In genomic region chr7:117752302-117753185, GRCm38 (mm10) we compare ENCODE assay signal across 12 mouse cellular contexts.
A peak's percentile ranks its signal among the peaks of the same experiment; 100 is the strongest.
DNase-seq lines count a peak whose midpoint lies in the region; ATAC-seq lines count a peak whose summit lies in the region.
"Had no signal": no experiment of that assay in that cellular context is flagged by ENCODE, and none has a peak within 500 bp of the region (broad histone marks: within the 10 kb centered on the region; RNA-seq: fewer than 3 reads in every experiment).

No protein-coding gene starts in this region.

- H3K4me1 ChIP-seq in limb, embryonic 10.5 days, result peaks cover 15% of the 10 kb centered on the region
- no peaks in the 10 kb centered on the region for H3K4me1 ChIP-seq in hindbrain, embryonic 14.5 days (replicated peaks; ENCODE audit: control insufficient read depth, insufficient read depth, low read length)

- no peak overlapping the region for H3K4me2 ChIP-seq in hindbrain, embryonic 14.5 days (replicated peaks)
- H3K4me2 ChIP-seq: lung, embryonic 15.5 days had no signal

- no peaks in the 10 kb centered on the region for H3K9me3 ChIP-seq in limb, embryonic 10.5 days (replicated peaks)
- no peaks in the 10 kb centered on the region for H3K9me3 ChIP-seq in hindbrain, embryonic 14.5 days (ENCODE audit: control insufficient read depth, low read length)
- H3K9me3 ChIP-seq: lung, embryonic 15.5 days had no signal

- H3K4me3 ChIP-seq in limb, embryonic 10.5 days, result no peak overlapping the region
- H3K4me3 ChIP-seq in hindbrain, embryonic 14.5 days (replicated peaks; ENCODE audit: low read length), result no peak overlapping the region
- H3K4me3 ChIP-seq: lung, embryonic 15.5 days; myocyte had no signal

- H3K27ac ChIP-seq in limb, embryonic 10.5 days, result peak overlapping the region; percentile 56
- H3K27ac ChIP-seq in hindbrain, embryonic 14.5 days, result no peak overlapping the region
- H3K27ac ChIP-seq: lung, embryonic 15.5 days had no signal

- 52% methylated on average over 12 of the region's 12 CpGs for WGBS in limb, embryonic 10.5 days
- 74% methylated on average over 12 of the region's 12 CpGs for WGBS in hindbrain, embryonic 14.5 days

- H3K36me3 ChIP-seq in limb, embryonic 10.5 days, result no peaks in the 10 kb centered on the region
- H3K36me3 ChIP-seq in hindbrain, embryonic 14.5 days (replicated peaks; ENCODE audit: control insufficient read depth, insufficient read depth), result no peaks in the 10 kb centered on the region
- H3K36me3 ChIP-seq: lung, embryonic 15.5 days had no signal

- DNase-seq in adrenal gland, adult 8-10 months, result peak; percentile 33
- DNase-seq in adrenal gland, postnatal 4 days (ENCODE audit: low spot score in 2 of 2), result no peak
- DNase-seq in c-Kit-positive CD71-positive TER-119-positive erythroid progenitor cells, embryonic 14.5 days (ENCODE audit: low spot score), result peak; percentile 26
- DNase-seq in limb, embryonic 10.5 days (ENCODE audit: low spot score), result peak; percentile 30
- DNase-seq in hindbrain, embryonic 14.5 days (ENCODE audit: low spot score), result no peak
- no peak for DNase-seq in thymus, postnatal 25 days
- DNase-seq: kidney, postnatal 4 days; spleen, adult 18-20 months had no signal

- no peak overlapping the region for H3K9ac ChIP-seq in hindbrain, embryonic 14.5 days
- H3K9ac ChIP-seq: lung, embryonic 15.5 days had no signal

- no peaks in the 10 kb centered on the region for H3K27me3 ChIP-seq in limb, embryonic 10.5 days (ENCODE audit: low read depth, poor library complexity, severe bottlenecking)
- no peaks in the 10 kb centered on the region for H3K27me3 ChIP-seq in hindbrain, embryonic 14.5 days (ENCODE audit: control insufficient read depth, insufficient read depth, low read length)
- H3K27me3 ChIP-seq: lung, embryonic 15.5 days had no signal

- ATAC-seq in megakaryocyte progenitor cell, adult 5-6 weeks (replicated peaks; ENCODE audit: poor library complexity), result peak; percentile 96
- ATAC-seq in activated CD4-positive, CD25-positive, alpha-beta regulatory T cell, adult 4 months, result no peak
- no peak for ATAC-seq in hindbrain, embryonic 14.5 days (ENCODE audit: low FRiP score)

Comparison
In these comparisons a context has a peak if more than half of its experiments do, and no peak if none do; other contexts are left out.
1. DNase-seq: peak in adrenal gland, adult 8-10 months (single experiment), c-Kit-positive CD71-positive TER-119-positive erythroid progenitor cells, embryonic 14.5 days (single experiment) and limb, embryonic 10.5 days (single experiment); none in adrenal gland, postnatal 4 days (0 of 2), hindbrain, embryonic 14.5 days (single experiment) and thymus, postnatal 25 days (single experiment).